Mouse (Mus musculus): ENCODE data around the gene Clcn2.

DNA sequence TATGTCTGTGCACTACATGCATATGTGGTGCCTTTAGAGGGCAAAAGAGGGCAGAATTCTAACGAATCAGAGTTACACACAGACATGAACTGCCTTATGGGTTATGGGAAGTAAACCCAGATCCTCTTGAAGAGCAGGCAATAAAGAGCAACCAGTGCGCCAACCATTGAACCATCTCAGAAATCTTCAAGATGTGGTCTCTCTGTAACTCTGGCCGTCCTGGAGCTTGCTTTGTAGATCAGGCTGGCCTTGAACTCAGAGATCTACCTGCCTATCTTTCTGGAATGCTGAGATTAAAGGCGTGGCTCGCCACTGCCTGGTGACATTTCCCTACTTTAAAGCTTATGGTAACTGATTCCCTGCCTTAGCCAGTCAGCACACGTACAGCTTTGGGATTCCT, 45.7 kb downstream of the Clcn2 start:
- no peak for TF ChIP-seq CTCF (IDR thresholded peaks at IDR 0.05; ENCODE audit: low read depth)
- TF ChIP-seq EP300 (IDR thresholded peaks at IDR 0.05; ENCODE audit: low read depth), result no peak
